Mouse (Mus musculus) brown adipose tissue, adult 24 weeks (tissue): ENCODE results near the gene Ntf5. TPM values are rescaled to one million over a fixed set of nuclear protein-coding genes. Genes with fewer than 3 reads are reported as not detected.
A peak's percentile ranks its signal among the peaks of the same experiment; 100 is the strongest.

ENCODE experiments used
- H3K27ac ChIP-seq: fragments of 200-500 bp; replicated peaks from 2 replicates; pipeline ENCODE4 v1.5.1; 2012; ENCODE audit warnings: low read depth, mild to moderate bottlenecking, low read length
- H3K4me1 ChIP-seq: fragments of 200-500 bp; 2 replicates; pipeline ENCODE4 v1.6.1; 2012; ENCODE audit warnings: low read length, mixed read lengths; ENCODE audit not compliant: control insufficient read depth, insufficient read depth, insufficient read length
- H3K4me3 ChIP-seq: fragments of 200-500 bp; 2 replicates; pipeline ENCODE4 v1.5.1; 2012; ENCODE audit warnings: low read depth, mild to moderate bottlenecking, low read length, moderate library complexity; ENCODE audit not compliant: insufficient read depth
- polyA plus RNA-seq: library from polyadenylated mRNA; stranded (reverse); fragments of >200 nt; gene quantifications from 2 replicates; pipeline ENCODE4 v1.2.4, GENCODE M21; 2012; ENCODE audit not compliant: missing spikeins, insufficient read depth, insufficient read length

The Ntf5 gene
- not detected in 2 replicates for polyA plus RNA-seq

DNA sequence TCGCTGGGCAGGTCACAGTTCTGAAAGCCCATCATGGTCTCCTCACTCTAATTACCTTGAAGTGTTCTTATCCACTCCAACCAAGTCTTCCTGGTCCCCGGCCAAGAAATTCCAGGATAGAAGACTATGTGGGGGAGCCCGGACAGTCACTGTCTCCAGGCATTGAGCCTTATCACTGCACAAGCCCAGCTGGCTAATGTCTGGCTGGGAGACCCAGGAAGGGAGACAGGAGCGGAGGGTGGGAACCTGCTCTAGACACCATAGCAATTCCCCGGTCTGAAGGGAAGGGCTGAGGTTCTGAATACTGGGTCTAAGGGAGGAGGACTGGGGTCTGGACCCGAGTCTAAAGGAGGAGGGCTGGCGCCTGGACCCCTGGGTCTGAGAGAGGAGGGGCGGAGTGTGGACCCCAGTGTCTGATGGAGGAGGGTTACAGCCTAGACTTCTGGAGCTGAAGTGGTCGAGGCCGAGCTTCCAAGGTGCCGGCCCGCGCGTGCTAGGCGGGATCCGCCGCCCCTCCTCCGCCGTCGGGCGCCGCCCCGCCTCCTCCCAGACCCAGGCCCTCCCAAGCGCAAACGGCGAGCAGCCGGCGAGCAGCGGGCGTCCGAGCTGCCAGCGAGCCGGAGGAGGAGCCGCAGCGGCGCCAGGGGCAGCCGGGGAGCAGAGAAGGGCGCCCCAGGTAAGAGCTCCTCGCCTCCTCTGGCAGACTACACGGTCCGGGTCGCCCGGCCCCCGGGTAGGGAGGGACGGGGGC is at the start of gene Ntf5:
Gene Ntf5 (plus strand): TSS at position 583 of the 751 bp plus-strand sequence.
- H3K4me1 ChIP-seq = peaks cover 3% of the 10 kb centered on the region; the same call in 1 of the 2 replicates
- peak within 1 kb of the TSS; percentile 39 for H3K4me3 ChIP-seq
- no peak within 1 kb of the TSS for H3K27ac ChIP-seq

DNA sequence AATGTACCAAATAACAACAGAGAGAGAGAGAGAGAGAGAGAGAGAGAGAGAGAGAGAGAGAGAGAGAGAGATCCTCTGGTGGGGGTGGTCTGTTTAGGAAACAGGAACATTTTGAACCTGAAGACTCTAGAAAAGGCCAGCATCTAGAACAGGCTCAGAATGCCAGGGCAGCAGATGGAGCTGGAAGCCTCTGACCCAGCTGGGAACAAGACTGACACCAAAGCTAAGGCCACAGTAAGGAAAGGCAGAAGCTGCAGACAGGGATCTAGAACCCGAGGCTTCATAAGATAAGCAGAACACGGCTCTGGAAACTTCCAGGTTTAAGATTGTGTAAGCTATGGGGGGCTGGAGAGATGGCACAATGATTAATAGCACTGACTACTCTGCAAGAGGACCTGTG is 49.5 kb upstream of the Ntf5 start:
- Histone ChIP-seq H3K4me3 (no peak overlapping the region), H3K27ac (no peak overlapping the region), H3K4me1 (peaks cover 8% of the 10 kb centered on the region; the same call in 1 of the 2 replicates)

DNA sequence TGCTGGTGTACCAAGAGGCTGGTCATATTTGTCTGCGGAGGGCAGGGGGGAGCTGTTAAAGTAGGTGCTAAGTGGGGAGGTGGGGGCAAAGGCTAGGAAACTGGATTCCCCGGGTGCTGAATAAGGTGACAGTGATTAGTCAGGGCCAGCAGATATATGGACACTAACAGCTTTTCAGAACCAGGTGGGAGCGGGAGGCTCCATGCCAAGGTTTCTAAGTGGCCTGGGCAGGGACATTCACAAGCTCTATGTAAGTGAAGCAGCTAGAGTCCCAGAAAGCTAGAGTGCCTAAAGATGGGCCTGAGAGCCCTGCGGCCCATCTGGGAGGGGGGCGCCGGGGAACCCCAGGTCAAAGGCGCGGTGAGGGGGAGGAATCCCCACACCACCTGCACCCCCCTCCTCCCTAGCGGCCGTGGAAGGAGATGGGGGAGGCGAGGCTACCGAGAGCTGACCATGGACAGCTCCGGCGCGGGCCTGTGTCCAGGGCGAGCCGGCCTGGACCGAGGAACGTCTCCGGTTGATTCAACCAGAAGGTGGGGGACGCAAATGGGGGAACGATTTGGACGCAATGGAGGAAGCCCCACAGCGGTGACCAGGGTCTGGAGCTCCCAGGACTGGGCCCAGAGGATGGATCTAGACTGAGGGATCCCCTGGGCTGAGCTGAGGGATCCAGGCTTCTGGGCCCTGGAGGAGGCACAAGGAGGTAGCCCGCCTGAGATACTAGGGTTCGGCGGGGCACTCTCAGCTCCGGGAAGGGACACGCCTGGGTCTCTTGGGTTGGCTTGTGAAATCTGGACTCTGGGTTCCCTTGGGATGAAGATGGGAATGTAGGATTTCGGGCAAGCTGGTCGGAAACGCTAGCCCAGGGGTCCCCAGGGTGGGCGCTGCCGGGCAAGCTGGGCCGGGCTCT is 47.5 kb upstream of the Ntf5 start:
- peaks cover 8% of the 10 kb centered on the region; the same call in 1 of the 2 replicates for H3K4me1 ChIP-seq
- no peak overlapping the region for H3K27ac ChIP-seq
- H3K4me3 ChIP-seq = peak overlapping the region; percentile 40

DNA sequence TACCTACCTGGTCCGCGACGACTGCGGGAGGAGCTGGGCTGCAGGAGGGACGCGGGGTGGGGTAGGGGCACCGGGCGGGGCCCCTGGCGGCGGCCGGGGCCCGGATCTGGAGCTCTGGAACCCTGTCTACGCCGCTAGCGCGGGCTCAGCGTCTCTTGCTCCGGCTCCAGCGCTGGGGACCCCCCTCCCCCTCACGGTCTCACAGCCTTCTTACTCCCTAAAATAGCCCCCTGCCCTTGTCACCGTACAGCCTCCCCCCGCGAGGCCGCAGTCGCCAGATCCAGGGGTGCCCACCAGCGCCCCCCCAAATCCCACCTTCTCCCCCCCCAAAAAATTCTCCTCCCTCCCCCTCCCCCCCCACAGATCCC is 46.9 kb upstream of the Ntf5 start, which contains the start of gene Ppfia3:
Gene Ppfia3 (minus strand): TSS at position 368 of the 368 bp plus-strand sequence.
- no peak within 1 kb of the TSS for H3K27ac ChIP-seq
- H3K4me1 ChIP-seq = peaks cover 4% of the 10 kb centered on the region; the same call in 1 of the 2 replicates
- H3K4me3 ChIP-seq = peak within 1 kb of the TSS; percentile 85

DNA sequence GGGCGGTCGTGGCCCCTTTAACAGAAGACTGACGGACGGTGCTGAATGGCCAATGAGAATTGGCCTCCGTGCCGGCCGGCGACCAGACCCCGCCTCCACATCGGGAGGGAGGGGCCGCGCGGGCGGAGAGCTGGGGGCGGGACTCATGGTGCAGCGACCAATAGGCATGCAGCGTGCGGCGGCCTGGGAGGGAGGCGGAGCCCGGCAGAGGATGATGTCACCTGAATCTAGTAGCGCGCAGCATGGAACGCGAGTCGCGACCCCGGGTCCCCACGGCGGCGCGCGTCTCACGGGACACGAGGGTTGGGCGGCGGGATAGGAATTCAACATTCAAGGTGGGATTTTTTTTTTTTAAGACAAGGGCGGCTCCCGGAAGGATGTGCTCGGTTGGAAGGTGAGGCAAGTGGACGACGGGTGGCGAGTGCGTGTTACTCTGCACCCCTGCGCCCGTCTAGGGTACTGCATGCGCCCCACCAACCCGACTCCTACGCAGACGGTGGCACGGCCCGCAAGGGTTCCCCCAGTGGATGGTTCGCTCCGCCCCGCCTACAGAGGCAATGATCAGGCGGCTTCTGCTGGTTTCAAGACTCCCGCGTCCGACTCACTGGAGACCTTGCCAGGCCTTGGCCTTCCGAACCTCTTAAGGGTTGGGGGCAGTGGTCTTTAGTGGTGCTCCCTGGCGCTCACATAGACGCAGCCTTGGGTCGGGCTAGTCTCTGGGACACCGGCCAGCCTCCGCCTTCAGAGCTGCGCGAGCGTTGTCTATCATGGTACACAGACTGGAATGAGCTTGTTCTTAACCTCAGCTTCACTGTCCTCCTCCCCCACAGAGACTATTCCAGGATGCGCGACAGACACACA is 46.2 kb upstream of the Ntf5 start:
- no peak overlapping the region for H3K27ac ChIP-seq
- H3K4me1 ChIP-seq = peaks cover 4% of the 10 kb centered on the region; the same call in 1 of the 2 replicates
- H3K4me3 ChIP-seq = peak overlapping the region; percentile 85

DNA sequence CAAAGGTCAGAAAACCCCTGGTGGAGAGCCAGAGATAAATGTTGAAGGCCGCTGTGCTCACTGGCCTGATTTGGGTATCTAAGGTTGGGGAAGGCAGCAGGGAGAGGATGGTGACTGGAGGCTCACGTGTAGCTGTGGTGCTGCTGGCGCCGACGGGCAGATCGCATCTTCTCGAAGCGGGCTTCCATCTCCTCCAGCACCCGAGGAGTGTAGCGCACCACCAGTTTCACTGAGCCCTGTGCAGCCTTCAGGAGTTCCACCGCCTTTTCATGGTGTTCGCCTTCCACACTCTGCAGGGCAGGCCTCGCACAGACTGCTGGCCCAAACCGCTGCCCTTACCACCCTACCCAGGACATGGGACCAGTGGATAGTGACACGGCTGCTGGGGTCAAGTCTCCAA is 45.3 kb upstream of the Ntf5 start:
- H3K4me3 ChIP-seq = no peak overlapping the region
- H3K4me1 ChIP-seq = peaks cover 4% of the 10 kb centered on the region; the same call in 1 of the 2 replicates
- H3K27ac ChIP-seq = no peak overlapping the region

DNA sequence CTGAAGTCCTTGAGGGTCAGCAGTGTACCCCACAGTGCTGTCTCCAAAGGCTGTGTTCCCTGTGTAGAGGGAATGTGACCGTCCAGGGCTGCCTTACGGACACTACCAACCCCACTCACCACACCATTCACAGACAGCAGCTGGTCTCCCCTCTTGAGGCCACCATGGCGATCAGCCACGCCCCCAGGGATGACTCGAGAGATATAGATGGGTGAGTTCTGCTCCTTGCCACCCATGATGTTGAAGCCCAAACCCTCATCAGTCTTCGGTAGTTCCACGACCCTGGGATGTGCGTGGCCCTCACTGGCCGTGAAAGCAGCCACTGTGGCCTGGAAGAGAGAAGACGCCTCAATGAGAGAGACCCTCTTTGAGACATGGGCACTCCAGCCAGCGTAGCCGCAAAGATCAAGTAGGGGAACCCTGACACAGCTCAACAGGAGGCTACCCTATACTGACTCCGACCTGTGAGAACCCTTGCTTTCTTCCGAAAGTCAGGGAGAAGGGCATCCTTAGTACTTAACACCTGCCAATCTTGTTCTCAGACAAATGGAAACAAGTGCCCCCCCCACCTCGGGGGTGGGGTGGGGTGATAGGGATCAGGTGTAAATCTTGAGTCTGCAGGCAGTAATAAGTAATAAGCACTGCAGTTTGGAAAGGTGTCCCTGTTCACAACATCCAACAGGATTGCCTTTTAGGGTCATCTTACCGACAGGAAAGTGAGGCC is 44.3 kb upstream of the Ntf5 start:
- Histone ChIP-seq H3K4me1 (peaks cover 4% of the 10 kb centered on the region; the same call in 1 of the 2 replicates), H3K27ac (no peak overlapping the region), H3K4me3 (no peak overlapping the region)

DNA sequence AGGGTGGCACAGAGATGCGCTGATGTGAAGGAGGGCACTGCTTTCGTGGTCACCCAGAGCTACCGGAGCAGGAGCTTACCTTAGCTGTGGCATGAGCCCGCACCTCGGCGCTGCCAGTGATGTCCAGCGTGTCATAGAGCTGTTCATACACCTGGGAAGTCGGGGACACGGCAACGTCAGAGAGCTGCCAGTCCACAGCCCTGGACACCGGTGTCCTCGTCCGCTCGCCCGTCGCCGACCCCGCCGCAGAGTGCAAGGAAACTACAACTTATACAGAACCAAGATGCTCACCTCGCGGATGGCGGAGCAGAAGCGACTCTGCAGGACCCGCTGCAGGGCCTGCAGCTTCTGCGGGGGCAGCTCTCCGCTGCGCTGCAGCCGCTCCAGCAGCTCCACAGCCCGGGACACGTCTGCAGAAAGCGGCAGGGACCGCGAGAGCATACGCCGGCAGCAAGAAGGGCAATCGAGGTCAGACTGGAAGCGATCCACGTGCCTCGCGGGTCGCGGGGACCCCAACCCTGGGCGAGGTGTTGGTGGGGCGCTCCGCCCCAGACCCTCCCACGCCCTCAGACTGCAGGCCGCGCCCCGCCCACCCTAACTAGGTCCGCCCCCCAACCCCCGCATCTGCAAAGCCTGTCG is 43.5 kb upstream of the Ntf5 start:
- Histone ChIP-seq H3K4me3 (peak overlapping the region; percentile 56), H3K27ac (no peak overlapping the region), H3K4me1 (peaks cover 4% of the 10 kb centered on the region; the same call in 1 of the 2 replicates)

DNA sequence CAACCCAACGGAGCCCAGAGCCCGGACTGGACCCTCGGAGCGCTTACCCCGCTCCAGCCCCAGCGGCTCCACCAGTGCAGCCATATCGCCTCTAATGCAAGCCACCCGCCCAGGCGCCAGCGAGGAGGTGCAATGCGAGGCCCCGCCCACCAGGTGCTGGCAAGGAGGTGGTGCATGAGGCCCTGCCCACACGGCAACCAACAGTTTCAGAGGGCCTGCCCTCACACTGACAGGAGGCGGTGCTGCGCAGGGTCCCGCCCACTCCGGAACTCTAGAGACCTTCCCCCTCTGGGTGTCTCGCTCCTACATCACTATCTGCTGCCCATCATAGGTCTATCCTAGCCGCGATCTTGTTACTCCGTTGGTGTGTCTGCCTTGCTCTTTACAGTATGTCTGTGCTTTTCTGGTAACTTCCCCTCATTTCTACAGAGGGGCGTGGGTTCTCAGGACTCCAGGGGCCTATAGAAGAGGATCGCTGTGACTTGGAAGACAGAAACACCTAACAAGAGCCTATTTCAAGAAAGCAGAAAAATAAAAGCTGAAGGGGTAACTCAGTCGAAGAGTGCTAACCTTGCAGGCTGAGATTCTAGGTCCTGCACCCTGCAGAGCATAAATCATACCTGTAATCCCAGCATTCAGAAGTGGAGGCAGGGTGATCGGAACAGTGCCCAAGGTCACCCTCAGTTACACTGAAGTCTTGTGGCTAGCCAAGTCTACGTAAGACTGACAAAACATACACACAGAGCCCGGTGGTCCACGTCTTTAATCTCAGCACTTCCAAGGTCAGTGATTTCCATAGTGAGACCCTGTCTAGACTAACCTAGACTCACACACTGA is 42.8 kb upstream of the Ntf5 start, which contains the start of gene Lin7b:
Gene Lin7b (minus strand): TSS at position 109 of the 837 bp plus-strand sequence.
- Histone ChIP-seq H3K4me3 (peak within 1 kb of the TSS; percentile 56), H3K4me1 (peaks cover 4% of the 10 kb centered on the region; the same call in 1 of the 2 replicates), H3K27ac (no peak within 1 kb of the TSS)

DNA sequence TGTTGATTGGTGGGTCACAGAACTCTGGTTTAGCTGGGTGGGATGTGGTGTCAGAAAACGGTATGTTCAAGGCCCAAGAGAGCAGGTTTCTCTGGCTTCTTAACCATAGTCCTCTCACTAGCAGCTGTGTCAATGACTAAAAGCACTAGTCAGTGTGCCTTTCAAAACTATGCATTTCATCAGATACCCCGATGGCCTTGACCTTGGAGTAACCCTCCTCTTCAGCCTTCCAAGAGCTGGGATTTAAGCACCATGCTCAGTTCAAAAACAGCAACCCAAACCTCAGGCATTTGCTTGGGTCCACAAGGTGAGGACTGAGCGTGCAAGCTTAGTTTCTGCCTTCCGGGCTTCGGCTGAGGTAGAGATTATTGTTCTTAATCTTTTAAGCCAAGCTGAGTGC is 41.1 kb upstream of the Ntf5 start:
- Histone ChIP-seq H3K27ac (no peak overlapping the region), H3K4me1 (no peaks in the 10 kb centered on the region), H3K4me3 (no peak overlapping the region)

DNA sequence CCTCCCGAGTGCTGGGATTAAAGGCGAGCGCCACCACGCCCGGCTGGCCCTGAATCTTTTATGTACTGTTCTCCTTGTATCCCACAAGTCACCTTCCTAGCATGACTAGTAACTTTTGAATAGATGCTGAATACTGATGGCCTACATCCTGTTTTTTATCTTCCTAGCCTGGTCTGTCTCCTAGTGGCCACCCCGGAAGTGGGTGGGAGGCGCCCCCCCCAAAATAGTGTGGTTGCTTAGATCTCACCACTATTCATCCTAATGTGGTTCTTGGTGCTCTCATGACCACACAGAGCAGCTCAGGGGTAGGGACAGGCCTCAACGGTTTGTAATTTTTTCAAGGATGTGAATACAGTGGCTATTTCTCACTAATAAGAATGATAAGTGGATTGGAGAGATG is 38.9 kb upstream of the Ntf5 start:
- Histone ChIP-seq H3K4me3 (no peak overlapping the region), H3K4me1 (no peaks in the 10 kb centered on the region), H3K27ac (no peak overlapping the region)

DNA sequence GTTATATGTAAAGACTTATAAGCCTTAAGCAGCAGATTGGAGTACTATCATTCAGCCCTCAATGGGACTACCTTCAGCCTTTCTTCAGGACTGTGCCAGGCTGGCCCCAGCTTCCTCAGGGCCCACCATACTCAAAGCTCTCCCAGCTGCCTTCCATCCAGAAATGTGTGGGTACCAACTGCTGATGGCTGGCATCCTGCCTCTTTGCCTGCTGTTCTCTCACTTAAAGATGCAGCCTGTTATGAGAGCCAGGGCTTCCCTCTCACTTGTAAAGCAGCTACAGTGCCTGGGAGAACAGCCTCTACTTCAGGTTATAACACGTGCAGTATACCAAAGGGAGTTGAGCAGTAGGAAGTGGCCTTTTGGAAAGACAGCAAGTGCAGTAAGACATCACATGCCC is 37.4 kb upstream of the Ntf5 start:
- Histone ChIP-seq H3K4me1 (no peaks in the 10 kb centered on the region), H3K27ac (no peak overlapping the region), H3K4me3 (no peak overlapping the region)

DNA sequence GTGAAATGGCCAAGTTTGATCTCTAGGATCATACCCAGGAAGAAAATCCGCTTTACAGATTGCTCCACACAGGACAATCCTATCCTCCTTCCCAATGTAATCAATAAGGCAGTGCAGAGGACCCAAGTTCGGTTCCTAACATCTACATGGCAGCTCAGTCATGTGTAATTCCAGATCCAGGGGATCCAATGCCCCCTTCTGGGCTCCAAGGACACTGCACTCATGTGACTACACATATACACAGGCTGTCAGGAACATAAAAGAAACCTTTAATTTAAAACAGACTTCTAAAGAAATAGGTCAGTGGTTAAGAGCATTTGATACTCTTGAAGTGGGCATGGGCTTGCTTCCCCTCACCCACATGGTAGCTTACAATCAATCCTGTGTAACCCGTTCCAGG is 27.4 kb upstream of the Ntf5 start:
- no peak overlapping the region for H3K4me3 ChIP-seq
- H3K4me1 ChIP-seq = no peaks in the 10 kb centered on the region
- H3K27ac ChIP-seq = no peak overlapping the region
